Mouse (Mus musculus) kidney, postnatal 4 days (tissue): ENCODE data around the gene Prr12.

ENCODE experiments used
- DNase-seq, 2 experiments: peaks; one replicate each; pipeline ENCODE4 v3.0.0; 2021; ENCODE audit warnings: mixed read lengths in 2 of 2

Prr12 gene

DNA sequence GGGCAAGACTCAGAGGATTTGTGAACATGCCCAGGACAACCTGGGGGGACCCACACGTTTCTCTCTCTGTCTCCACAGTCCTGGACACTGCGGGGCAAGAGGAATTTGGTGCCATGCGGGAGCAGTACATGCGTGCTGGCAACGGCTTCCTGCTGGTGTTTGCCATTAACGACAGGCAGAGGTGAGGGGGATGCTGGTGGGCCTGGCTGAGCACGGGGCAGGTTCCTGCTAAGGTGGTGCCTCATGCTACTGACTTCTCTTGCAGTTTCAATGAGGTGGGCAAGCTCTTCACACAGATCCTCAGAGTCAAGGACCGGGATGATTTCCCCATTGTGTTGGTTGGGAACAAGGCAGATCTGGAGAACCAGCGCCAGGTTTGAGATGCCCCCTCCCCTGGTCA lies 32.5 kb downstream of the Prr12 start:
- no peak for DNase-seq

DNA sequence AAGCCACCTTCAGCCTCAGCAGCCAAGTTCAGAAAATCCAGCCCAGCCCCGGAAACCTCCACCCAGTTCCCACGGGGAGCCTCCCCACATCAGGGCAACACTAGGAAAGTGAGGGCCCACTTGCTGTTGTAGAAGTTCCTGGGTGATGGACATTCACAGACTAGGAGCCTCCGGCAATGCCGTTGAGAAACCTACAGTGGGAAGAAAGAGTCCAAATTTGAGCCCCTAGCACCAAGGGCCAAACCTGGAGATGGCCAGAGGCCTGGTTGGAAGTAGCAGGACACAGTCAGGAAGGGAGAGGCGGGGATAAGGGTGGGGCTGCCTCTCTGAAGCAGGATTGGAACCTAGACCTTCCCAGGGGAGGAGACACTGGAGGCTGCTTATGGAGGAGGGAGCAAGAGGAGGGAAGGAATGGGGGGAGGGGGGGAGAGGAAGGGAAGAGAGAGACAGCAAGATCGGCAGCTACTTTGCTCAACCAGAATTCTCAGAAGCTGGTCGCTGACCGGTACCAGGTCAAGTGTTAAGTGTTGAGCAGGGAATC lies 33.6 kb downstream of the Prr12 start:
- peak; percentile 59 to 72 for DNase-seq

DNA sequence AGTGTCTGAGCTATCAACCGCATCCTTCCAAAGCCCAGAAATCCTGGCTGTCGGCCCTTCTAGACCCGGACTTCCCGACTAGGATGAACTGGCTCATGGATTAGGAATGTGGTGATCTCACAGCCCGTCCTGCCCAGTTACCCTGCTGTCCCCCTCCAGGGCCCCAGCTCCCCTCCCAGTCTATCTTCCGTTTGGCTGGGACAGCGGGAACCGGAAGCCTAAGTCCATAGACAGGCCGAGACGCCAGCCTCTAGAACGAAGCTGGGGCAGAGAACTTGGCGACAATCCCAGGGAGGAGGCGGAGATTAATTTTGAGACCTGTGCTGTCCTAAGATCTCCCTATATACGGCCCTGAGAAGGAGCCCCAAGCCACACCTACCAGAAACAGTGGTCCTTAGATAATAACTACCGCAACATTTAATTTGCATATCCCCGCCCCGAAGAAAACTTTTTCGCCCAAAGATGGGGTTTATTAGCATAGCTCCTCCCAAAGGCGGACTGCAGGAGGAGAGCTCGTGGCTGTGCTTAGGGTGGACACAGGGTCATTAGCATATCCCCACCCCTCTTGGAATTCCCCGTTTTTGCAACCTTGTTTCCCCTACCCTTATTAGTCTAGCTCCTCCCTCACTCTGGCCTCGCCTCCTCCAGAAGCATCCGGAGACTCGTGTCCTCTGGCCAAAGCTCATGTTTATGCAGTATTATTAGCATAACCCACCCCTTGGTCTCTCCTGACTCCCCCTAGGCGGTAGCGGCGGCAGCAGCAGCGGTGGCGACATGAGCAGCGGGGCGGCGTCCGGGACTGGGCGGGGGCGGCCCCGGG lies 35.2 kb downstream of the Prr12 start, which contains the start of gene Rras:
Rras (plus strand) TSS at position 720 of the 820 bp plus-strand sequence.
- DNase-seq = peak; percentile 87 to 93

DNA sequence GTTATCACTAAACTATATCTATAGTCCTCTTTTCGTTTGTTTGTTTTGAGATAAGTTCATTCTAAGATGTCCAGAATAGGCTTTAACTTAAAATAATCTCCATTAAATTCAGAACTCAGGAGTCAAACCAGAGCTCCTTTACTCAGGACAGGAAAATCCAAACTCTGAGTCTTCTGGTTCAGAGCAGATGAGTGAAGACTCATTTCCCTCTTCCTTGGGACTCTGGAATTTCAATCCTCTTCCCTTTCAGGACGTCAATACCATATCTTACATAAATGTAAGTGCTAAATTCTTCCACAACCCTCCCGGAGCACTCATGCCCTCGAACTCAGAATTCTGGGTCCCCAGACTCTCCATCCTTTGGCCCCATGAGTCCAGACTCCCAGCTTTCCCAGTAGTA lies 35.9 kb downstream of the Prr12 start:
- DNase-seq = no peak

DNA sequence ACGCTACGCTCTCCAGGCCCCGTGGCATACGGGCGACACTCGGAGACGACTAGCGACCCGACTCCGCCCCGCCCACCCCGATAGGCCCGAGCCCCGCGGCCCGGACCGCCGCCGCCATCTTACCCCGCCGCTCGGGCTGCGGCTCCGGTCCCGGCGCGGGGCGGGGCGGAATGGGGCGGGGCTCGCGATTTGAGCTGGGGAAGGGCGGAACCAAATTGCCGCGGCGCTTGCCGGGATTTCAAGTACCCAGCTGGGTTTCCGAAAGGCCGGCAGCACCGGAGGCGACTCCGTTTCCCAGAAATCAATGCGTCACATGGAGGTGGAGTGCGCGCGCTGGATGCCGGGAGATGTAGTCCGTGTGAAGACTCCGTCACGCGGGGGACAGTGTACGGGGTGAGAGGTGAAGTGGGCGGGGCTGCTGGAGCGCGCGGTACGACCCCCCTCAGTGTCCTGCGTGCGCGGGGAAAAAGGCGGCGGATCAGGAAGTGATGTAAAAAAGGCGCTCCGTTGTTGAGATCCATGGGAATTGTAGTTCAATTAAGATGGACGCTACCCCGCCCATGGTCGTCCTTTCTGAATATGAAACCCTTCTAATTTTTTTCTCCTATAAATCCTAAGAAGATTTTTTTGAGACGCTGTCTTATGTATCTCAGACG lies 36.6 kb downstream of the Prr12 start, which contains the start of gene Scaf1:
Scaf1 (minus strand) TSS at position 407 of the 656 bp plus-strand sequence.
- peak; percentile 99 to 100 for DNase-seq

DNA sequence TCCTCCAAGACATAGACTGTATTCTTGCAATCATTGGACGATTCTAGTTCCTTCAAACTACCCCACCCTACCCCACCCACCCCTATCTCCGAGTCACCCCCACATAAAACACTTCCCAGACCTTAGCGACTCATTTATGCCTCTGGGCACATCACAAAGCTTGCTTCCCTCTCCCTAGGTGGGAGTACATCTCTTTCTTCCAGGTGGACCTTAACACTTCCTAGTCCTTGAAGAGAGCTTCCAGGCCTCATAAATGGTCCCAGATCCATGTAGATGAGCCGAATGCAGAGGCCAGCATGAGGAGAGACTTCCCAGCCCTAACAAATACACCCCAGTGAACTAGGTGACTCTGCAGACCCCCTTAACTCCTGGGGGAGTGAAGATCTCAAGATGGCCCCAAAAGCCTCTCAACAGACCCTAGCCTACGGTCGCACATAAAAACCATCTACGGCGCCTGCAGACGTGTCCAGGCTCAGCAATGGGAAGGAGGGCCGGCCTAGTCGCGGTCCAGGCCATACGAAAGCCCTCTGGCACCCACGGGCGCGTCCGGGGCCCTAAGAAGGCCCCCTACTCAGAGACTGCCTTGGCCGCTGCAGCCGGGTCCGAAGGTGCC lies 37.2 kb downstream of the Prr12 start:
- DNase-seq = no peak

DNA sequence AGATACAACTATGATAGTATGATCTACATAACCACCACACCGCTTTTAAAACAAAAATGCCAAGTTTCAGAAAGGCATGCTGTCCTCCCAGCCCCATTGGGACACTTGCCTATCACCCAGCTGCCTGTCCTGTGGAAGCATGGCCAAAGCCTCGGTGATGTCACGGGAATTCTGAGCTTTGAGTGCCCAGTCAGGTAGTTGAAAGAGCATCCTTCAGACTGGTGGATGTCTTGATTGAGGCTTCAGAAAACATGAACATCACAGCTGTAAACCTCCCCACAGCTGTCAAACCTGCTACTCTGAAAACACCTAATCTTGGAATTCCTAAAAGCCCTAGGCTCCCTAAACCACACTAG lies 38.6 kb downstream of the Prr12 start:
- DNase-seq = no peak

DNA sequence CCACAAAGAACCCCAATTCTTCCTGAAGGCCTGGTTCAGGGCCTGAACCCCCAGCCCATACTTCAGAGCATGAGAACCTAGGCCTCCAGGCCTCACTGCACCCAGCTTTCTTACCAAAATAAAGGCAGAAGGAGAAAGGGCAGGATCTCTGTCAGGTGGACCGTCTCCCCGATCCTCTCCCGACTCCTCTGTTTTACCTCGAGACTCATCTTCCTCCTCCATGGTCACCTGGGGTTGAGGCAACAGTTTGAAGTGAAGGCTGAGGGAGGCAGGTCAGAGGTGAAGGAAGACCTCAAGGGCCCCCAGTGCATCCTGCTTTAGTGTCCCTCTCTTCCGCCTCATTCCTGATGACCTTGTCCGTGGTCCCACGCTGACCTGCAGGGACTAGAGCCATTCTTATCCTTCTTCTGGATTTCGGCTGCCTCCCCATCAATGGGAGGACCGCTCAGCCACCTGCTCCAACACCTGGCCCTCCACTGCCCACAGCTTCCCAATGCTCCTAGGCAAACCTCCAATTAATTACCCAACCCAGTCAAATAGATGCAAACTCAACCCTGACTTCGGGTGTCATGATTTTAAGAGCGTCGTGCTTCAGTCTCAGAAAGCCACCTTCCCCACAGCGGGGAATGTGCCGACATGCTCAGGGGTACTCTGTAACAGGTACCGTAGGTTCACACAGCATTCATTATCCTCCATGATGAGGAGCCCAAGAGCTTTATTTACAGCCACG lies 39.1 kb downstream of the Prr12 start:
- no peak for DNase-seq

DNA sequence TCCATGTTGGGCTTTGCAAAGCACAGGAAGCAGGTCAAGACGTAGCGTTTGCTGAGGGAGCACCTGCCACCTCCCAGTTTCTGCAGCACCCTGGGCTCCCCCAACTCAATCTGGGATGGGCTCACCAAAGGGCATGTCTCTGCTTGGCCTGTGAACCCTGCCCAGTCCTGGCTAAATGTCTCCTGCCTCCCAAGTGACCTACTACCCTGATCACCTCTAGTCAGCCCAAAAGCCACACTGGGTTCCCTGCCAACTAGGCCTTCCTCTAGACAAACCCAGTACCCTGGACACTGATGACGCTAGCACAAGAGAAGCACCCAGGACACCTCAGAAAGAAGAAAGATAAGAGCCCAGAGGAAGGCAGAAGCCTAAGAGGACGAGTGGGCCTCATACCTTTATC lies 39.9 kb downstream of the Prr12 start:
- DNase-seq = no peak

DNA sequence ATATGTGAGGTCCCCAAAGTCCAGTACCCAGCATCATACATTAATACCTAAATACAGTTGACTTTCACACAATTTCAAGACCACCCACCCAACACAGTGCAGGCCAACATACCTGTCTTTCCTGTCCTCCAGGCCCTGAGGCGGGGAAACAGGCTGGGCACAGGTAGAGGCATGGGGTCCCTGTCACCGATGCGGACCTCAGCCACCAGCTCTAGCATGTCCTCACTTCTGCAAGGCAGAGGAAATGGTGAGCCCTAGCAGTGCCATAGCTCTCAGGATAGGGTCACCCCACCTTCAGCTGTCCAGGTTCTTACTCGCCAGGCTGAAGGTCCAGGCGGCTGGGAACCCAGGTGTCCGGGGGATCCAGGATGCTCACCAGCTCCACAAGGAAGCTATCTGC lies 40.7 kb downstream of the Prr12 start:
- DNase-seq = no peak

DNA sequence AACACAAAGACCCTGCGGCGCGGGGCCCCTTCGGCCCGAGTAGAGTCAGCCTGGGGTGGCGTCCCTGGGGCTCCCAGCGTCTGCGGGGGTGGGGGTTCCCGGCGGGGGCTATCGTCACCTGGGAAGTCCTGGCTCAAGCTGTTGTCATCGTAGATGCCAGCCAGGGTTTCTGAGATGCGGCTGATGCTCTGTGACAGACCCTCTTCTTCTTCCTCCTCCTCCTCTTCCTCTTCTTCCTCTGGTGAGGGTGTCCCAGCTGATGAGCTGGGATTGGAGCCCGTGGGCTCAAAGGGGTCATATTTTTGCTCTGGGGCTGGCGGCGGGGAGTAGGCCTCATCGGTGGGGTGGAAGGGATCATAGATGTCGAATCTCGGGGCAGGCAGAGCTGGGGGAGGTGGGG lies 44.3 kb downstream of the Prr12 start:
- no peak for DNase-seq

DNA sequence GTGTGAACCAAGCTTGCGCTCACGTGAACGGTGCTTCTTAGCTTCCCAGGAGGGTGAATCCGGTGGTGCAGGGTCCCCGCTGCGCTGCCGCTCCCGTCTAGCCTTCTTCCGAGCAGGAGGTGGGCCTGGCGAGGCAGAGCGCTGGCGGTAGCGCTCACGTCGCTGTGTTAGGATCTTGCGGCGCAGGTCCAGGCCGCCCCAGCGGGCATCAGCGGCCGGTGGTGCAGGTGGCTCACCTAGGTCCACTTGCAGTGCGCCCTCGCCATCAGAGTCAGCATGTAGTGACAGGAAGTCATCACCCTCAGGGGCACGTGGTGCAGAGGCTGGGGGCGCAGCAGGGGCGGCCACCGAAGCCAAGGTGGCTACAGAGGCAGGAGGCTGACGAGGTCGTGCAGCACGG lies 44.8 kb downstream of the Prr12 start:
- DNase-seq = no peak

DNA sequence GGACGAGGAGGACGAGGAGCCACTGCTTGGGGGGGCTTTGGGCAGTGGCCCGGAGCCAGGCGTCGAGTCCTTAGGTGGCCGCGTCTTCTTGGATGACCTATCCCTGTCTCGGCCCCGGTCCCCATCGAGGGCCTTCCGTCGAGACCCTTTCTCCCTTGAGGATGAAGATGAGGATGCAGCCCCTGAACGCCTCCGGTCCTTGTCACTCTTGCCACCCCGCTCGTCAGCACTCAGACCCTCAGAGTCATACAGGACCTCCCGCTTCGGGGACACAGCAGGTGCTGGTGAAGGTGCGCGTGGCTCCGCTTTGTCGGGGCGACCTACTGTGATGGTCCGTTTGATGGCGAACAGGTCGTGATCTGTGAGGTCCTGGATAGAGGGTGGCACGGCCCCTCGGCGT lies 45.5 kb downstream of the Prr12 start:
- DNase-seq = no peak

DNA sequence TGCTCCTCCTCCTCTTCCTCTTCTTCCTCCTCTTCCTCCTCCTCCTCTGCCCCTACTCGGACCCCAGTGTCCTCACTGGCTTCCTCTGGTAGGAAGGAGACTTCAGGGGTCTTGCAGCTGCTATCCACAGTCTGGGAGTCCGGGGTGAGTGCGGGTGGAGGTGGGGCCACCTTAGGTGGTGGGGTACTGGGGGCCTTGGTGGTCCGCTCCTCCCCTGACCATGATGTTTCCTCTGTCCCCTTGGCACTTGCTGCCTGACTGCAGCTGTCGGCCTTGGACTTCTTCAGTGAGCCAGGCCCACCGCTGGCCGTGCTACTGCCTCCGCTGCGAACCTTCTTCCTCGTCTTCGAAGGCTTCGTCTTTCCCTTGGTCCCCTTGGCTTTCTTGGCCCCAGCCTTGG lies 46.2 kb downstream of the Prr12 start:
- DNase-seq = no peak

DNA sequence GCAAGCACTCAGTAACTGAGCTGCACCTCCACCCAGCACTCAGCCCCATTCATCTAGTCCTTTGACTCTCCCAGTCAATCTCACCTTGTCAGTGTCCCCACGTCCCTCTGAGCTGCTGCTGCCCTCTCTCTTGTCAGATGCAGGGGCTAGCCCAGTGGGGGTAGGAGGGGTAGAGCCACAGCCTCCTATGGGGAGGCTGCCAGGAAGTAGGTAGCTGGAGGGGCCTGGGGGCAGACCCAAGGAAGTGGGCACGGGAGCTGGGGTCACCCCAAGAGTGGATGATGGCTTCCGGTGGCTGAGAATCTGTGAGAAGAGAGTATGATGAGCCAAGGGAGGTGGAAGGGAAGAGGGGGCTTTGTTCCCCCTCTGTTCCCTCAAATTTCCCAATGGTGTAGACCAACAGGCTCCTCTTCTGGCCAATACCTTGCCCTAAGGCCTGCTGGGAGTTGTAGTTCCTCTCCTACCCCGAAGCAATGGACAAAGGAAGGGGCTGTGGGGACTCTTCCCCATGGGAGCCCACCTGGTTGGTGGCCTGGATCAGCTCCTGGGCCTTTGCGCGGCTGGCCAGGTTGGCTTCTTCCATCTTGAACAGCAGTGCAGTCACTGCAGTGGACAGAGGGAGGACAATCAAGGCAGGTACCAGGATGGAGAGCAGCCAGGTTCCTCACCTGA lies 47.2 kb downstream of the Prr12 start:
- DNase-seq = no peak

DNA sequence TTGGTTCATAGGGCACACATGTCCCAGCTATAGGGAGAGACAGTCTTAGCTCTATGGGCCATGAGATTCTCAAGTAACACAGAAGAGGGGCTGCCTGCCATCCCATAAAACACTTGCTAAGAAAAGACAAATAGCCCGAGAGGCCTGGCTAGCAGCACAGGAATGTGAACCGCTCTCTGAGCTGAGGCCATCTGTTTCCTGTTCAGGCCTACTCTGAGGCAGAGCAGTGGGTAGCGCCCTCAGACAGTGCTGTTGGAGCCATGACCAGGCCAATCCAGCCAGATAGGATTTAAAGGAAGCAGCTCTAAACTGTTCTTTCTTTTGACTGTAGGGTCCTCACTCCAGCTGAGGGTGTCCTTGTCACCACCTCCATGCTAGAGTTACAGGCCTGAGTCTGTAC lies 48.1 kb downstream of the Prr12 start:
- peak in 1 of 2 experiments; percentile 62 for DNase-seq

DNA sequence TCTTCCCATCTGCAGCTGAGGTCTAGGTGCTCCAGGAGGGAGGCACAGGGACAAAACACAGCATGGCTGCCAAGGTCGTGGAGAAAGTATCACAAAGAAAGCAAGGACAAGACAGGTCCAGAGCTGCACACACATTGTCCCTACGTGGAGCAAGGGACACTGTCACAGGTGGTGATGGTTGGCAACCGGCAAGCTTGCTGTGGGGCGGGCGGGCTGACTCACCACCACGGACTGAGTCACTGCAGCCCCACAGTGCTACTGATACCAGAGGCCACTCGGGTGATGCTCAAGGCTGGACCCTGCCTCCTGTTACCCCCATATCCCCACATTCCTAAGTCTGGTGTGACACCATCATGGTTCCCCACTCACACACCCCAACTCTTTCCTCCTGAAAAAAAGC lies 50.2 kb downstream of the Prr12 start:
- no peak for DNase-seq

DNA sequence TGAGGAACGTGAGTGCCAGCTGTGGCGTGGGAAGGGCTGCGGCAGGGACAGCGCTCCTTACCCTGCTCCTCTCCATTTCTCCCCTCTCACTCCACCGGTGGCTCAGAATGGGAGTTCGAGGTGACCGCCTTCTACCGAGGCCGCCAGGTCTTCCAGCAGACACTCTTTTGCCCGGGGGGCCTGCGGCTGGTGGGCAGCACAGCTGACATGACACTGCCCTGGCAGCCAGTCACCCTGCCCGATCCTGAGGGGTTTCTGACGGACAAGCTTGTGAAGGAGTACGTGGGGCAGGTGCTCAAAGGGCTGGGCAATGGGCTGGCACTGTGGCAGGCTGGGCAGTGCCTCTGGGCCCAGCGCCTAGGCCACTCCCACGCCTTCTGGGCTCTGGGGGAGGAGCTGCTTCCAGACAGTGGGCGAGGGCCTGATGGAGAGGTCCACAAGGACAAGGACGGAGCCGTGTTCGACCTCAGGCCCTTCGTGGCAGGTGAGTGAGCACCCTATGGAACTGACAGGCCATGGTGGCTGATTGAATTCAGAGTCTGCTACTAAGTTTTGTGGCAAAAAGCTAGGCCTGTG lies 52.1 kb downstream of the Prr12 start:
- DNase-seq = peak; percentile 50 to 69

DNA sequence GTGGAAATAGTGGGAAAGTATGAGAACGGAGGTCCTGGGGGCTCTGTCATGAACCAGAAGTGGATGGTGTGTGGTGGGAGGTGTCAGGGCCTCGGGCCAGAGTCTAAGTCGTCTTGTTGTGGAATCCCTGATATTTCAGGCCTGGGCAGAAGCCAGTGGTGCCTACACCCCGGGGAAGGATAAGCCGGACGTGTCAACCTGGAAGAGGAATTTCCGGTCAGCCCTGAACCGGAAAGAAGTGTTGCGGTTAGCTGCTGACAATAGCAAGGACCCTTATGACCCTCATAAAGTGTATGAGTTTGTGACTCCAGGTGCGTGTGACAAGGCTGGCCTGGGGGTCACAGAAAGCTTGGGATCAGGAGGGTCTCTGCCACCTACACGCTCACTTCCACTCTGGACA lies 52.9 kb downstream of the Prr12 start:
- peak in 1 of 2 experiments; percentile 55 for DNase-seq

DNA sequence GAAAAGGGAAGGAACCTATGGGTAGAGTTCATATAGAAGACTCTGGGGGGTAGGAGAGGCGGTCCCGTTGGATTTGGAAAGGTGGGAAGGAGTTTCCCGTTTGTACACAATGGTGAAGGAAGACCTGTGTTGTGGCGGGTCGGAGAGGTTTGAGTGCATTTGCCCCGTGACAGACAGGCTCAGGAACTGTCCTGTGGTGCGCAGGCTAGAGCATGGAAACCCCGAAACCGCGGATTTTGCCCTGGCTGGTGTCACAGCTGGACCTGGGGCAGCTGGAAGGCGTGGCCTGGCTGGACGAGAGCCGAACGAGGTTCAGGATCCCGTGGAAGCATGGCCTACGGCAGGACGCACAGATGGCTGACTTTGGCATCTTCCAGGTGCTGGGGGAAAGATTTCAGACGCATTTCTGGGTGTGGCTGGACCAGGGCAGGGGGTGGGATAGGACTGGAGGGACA lies 54.2 kb downstream of the Prr12 start, which contains the start of gene Bcl2l12:
Bcl2l12 (minus strand) TSS at position 212 of the 455 bp plus-strand sequence.
- DNase-seq = peak; percentile 68 to 80

DNA sequence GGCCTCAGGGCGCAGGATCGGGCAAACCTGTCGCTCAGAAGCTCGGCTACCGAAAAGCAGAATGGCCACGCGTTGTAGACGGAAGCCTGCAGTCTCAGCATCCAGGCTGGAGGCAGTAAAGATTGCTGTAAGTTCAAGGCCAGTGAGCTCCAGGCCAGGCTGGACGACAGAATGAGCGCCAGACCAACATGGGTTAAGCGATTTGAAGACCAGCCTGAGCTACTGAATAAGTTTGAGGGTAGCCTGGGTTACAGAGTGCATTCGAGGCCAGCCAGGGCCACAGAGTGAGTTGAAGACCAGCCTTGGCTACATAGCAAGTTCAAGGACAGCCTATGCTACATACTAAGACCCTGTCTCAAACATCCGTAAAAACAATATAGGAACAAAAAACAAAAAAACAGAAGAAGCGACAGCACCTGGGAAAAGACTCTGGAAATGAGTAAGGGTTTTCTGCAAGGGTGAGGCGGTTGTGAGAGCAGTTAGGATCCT lies 54.7 kb downstream of the Prr12 start:
- DNase-seq = no peak
